Mouse (Mus musculus) G1E-ER4 (cell line): ENCODE results near the gene Pdx1. TPM values are rescaled to one million over a fixed set of nuclear protein-coding genes. Genes with fewer than 3 reads are reported as not detected.

Experiments used
- GATA1 ChIP-seq: IDR thresholded peaks from one replicate; pipeline ENCODE4 v1.8.0; 2012; ENCODE audit warnings: low read length, inconsistent platforms
- polyA plus RNA-seq: library from polyadenylated mRNA; stranded (reverse); fragments of >175 nt; gene quantifications from 2 replicates; pipeline ENCODE4 v1.2.3, GENCODE M21; 2012

Pdx1 gene
- polyA plus RNA-seq, 1 experiment, result not detected

GRCm38 (mm10) chr5:147300917-147301780, 31.4 kb downstream of the Pdx1 start:
- TF ChIP-seq GATA1, result no peak

- TF ChIP-seq GATA1, result no peak
These were observed 32.0 kb downstream of the Pdx1 start for GRCm38 (mm10) chr5:147301781-147302070.

- TF ChIP-seq GATA1, result no peak
These were observed 32.4 kb downstream of the Pdx1 start for GRCm38 (mm10) chr5:147302141-147302540.

- TF ChIP-seq GATA1, result no peak
These were observed 33.1 kb downstream of the Pdx1 start for GRCm38 (mm10) chr5:147302746-147303400.

- no peak for TF ChIP-seq GATA1
These were observed 34.8 kb downstream of the Pdx1 start for GRCm38 (mm10) chr5:147304276-147305155.

- no peak for TF ChIP-seq GATA1
These were observed 35.4 kb downstream of the Pdx1 start for GRCm38 (mm10) chr5:147305166-147305565.

GRCm38 (mm10) chr5:147305856-147306637, 36.3 kb downstream of the Pdx1 start:
- no peak for TF ChIP-seq GATA1

GRCm38 (mm10) chr5:147306638-147307397, 37.1 kb downstream of the Pdx1 start, which contains the start of gene Cdx2:
Gene Cdx2, minus strand, starts transcription at chr5:147307270.
- TF ChIP-seq GATA1, result no peak

GRCm38 (mm10) chr5:147307398-147307785, 37.6 kb downstream of the Pdx1 start:
- TF ChIP-seq GATA1, result no peak

- TF ChIP-seq GATA1, result no peak
These were observed 38.7 kb downstream of the Pdx1 start for GRCm38 (mm10) chr5:147308451-147308850.

- TF ChIP-seq GATA1, result no peak
These were observed 40.0 kb downstream of the Pdx1 start for GRCm38 (mm10) chr5:147309786-147310185.

GRCm38 (mm10) chr5:147312830-147313685, 43.3 kb downstream of the Pdx1 start:
- TF ChIP-seq GATA1, result no peak

- no peak for TF ChIP-seq GATA1
These were observed 45.1 kb downstream of the Pdx1 start for GRCm38 (mm10) chr5:147314646-147315431.
